Mouse (Mus musculus): ENCODE data around the gene Arhgap35.

Arhgap35 gene

GRCm38 (mm10) chr7:16461705-16462104 lies 153.1 kb downstream of the Arhgap35 start:
- DNase-seq = no peak

DNA sequence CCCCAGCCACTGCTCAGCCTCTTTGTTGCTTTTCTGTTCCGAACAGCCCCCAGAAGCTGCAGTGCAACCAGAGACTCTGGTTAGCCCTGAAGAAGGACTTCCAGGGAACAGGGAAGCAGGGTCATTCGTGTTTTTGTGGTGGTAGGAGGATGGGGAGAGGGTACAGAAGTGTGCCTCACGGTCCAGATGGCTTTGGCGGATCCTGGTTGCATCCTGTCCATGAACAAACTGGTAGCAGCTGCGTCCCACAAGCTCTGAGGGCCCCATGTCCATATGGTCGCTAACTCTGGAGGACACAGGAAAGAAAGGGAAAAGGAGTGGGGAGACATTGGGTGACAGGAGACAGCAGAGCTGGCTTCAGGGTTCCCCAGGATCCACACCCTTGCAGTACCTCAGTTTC lies 153.6 kb downstream of the Arhgap35 start:
- DNase-seq = no peak

GRCm38 (mm10) chr7:16460566-16460965 lies 154.2 kb downstream of the Arhgap35 start:
- no peak for DNase-seq

GRCm38 (mm10) chr7:16456289-16456688 lies 158.5 kb downstream of the Arhgap35 start:
- DNase-seq = no peak

- no peak for DNase-seq
These were observed 159.8 kb downstream of the Arhgap35 start for GRCm38 (mm10) chr7:16455016-16455415.

DNA sequence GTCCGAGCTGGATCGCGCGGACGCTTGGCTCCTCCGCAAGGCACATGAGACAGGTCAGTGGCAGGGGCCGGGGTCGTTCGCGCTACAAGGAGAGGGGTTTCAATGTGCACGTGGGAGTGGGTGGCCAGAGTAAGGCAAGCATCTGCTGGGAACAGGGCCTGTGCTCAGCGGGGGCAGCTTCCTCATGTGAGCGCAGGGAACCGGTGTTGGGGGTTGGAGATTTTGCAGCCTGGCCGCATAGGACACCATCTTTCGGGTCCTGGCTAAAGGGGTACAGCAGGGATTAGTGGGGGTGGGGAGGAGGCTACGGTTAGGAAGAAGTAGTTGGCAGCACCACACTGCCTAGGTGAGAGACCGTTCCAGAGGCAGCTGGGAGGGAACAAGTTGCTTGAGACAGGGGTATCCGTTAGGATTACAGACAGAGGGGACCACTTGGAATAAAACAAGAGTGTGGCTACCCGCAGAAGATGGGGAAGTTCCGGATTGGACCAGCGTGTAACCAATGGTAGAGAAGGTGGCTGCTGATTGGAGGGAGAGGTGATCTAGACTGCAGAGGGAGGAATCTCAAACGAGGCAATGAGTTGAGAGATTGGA lies 161.6 kb downstream of the Arhgap35 start:
- DNase-seq = peak; percentile 40

- peak; percentile 90 for DNase-seq
These were observed 162.2 kb downstream of the Arhgap35 start, which contains the start of gene Tmem160 for GRCm38 (mm10) chr7:16452587-16453073. Tmem160 (plus strand) TSS chr7:16452779.

- no peak for DNase-seq
These were observed 163.1 kb downstream of the Arhgap35 start for GRCm38 (mm10) chr7:16451656-16452055.

Data from thymus, postnatal 25 days (tissue).